Mouse (Mus musculus) lung, adult 2 months (tissue): ENCODE data around the gene Foxi1.
"Not testable (repeated sequence)": the region's sequence is repeated elsewhere in the genome, so short reads cannot be mapped to it uniquely, and the experiment has no call there.

Source experiments
- CTCF ChIP-seq: fragments of 200-500 bp; IDR thresholded peaks from 2 replicates; pipeline ENCODE4 v1.5.1; 2011; ENCODE audit warnings: mild to moderate bottlenecking, low read length, control low read depth; ENCODE audit not compliant: insufficient read depth
- POLR2A ChIP-seq: fragments of 200-500 bp; IDR thresholded peaks from 2 replicates; pipeline ENCODE4 v1.6.1; 2011; ENCODE audit warnings: low read depth, mild to moderate bottlenecking, control low read depth, low read length, borderline replicate concordance; ENCODE audit errors: extremely low read depth

- not testable (repeated sequence) for TF ChIP-seq POLR2A, CTCF
Observed at GRCm38 (mm10) chr11:34220596-34220995, 12.7 kb upstream of the Foxi1 start.
